Mouse (Mus musculus): Measurements from ENCODE around the gene Prrt2.

DNA sequence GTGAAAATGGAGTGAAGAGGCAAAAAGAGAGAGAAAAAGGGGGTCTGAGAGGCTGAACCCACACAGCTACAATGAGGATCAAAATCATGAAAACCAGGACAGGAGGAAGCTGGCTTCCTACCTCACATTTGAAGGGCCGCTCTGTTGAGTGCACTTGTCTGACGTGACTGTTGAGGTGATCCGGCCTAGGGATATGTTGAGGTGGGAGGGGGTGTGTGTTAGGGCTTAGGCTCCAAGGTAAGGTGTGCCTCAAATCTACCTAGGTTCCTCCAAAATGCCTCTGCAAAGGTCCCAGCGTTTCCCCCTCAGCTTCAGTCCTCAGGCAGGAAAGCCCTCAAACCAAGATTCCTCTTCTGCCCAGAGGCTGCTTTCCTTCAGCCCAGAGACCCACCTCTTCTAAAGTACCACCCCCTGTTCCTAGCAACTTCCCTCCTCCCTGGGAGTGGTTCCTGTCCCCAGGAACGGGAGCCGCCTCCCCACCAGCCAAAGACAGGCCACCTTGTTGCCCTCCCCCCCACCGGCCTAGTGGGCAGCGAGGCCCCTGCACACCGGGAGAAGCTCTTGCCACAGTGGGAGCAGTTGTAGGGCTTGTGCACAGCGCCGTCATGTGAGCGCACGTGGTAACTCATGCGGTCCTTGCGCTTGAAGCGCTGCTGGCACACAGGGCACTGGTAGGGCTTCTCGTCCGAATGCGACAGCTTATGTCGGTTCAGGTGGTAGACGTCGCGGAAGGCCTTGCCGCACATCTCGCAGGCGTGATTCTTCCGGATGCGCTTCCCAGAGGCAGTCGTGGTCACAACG, 3.9 kb upstream of the Prrt2 start:
- peak; percentile 34; the same call in 1 of the 2 replicates for TF ChIP-seq POLR2A (IDR thresholded peaks at IDR 0.05; ENCODE audit: borderline replicate concordance, insufficient read depth, low read length)
- peak; percentile 73 for TF ChIP-seq CTCF (IDR thresholded peaks at IDR 0.05; ENCODE audit: borderline replicate concordance, insufficient read depth, low read depth, low read length)

Data from cerebellum, adult 2 months (tissue).